Mouse (Mus musculus): Measurements from ENCODE around the gene Cops3.
A peak's percentile ranks its signal among the peaks of the same experiment; 100 is the strongest.

Gene Cops3

DNA sequence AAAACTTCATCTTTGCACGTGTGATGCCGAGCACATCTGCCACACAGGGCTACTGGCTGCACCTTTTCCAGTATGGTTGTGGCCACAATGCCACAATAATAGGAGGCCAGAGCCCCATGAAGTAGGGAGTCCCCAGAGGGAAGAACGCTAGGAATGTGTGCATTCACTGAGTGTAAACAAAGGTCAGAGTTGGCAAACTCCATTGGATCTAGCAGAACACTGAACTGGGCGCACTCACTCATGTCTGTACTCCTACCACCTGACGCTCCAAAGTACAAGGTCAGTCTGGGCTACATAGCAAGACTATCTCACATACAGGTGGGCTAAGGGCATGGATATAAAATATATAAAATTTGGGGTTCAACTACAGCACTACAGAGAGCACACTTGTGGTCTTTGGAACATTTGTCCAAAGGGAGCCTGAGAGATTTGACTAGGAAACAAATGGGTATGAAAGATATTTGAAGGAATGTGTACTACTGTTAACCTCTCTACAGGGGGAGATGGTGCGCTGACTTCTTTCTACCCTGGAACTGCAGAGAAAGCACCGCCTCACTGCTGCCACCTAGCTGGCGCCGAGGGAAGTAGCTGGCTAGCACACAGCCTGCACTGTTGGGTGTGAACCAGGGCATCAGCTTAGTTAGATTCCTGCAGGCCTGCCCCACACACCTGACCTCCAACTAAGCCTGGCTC lies 61.3 kb downstream of the Cops3 start:
- DNase-seq (ENCODE audit: low read depth, low spot score) = peak; percentile 76

- no peak for DNase-seq (ENCODE audit: low read depth, low spot score)
These were observed 62.4 kb downstream of the Cops3 start for GRCm38 (mm10) chr11:59777259-59777658.

DNA sequence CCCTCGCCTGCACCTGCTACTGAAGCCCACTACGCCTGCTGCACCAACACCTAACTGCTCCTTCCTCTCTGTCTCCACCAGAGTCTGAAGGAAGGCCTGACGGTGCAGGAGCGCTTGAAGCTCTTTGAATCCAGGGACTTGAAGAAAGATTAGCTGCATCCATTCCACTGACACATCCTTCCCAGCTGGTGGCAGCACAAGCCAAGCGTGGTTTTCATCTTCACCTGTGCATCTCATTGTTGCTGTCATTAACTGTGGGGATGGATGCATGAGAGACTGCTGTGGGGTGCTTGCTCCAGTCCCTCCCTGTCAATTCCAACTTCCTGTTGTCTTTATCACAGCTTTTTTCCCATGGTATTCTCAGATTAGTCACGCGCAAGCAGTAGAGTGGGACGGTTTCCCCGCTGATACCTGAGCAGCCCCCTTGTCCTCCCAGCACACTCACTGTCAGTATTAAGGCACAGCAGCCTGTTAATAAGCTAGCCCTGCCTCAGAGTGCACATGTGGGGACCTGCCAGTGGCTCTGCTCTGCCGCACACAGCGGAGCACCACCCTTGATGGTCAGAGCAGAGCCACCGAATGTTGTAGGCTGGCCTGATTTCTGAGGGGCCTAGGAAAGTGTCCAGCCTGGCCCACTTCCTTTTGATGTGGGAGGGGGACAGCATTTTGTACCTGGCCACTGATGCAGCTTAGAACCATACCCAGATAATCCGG lies 64.0 kb downstream of the Cops3 start:
- no peak for DNase-seq (ENCODE audit: low read depth, low spot score)

DNA sequence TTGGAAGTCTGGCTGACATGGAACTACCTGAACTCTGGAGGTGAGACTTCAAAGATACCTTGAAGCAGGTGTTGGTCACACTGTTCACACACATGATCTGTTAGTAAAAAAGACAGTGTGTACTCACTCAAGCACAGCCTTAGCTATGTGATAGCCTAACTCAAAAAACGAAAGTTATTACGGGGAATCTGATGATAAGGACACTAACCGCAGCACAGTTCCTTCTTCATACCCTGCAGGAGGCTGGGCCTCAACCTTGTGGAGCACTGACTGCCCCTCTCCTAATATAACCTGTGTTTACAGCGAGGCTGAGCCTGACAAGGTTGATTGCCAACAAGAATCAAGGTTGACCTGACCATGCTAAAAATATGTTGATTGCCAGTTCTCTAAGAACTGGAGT lies 65.1 kb downstream of the Cops3 start:
- DNase-seq (ENCODE audit: low read depth, low spot score) = no peak

DNA sequence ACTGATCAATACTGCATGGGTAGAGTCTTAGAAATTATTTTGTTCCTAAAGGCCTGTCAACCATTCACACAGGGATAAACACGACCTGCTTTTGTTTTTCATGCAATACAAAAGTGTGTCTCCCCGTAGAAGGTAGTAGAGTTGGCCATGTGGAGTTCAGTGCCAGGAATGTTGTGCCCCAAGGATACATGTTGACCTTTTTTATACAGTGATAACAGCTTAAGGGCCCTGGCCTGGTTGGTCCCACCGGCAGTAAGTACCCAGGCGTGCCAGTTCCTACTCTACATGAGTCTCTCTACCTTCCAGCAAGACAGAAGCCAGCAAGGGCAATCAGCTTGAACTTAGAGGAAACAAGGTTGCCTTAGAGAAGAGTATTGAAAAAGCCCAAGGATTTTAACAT lies 66.7 kb downstream of the Cops3 start:
- DNase-seq (ENCODE audit: low read depth, low spot score) = no peak

GRCm38 (mm10) chr11:59772291-59772690 lies 67.3 kb downstream of the Cops3 start:
- no peak for DNase-seq (ENCODE audit: low read depth, low spot score)

GRCm38 (mm10) chr11:59770753-59771152 lies 68.9 kb downstream of the Cops3 start:
- no peak for DNase-seq (ENCODE audit: low read depth, low spot score)

GRCm38 (mm10) chr11:59769738-59770137 lies 69.9 kb downstream of the Cops3 start:
- no peak for DNase-seq (ENCODE audit: low read depth, low spot score)

DNA sequence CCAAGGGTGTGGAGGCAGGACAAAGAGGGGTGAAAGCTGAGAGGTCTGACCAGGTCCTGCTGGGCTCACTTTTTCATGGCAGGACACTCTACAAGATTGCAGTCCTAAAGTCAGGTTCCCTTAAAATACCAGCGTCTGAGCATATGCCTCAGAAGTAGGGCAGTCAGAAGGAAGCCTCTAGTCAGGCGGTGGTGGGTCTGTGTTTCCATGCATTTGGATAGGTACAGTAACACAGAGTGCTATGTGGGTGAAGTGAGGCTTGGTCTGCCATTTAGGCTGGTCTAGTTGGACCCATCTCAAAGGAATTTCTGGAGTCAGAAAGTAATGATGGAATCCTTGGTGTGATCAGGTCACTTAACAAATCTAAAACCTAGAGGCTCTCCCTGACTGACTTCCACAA lies 70.3 kb downstream of the Cops3 start:
- DNase-seq (ENCODE audit: low read depth, low spot score) = no peak

Data from forelimb bud, embryonic 11.5 days (tissue).